Mouse (Mus musculus) adrenal gland, postnatal 25 days (tissue): ENCODE results near the gene Gm42791. TPM values are rescaled to one million over a fixed set of nuclear protein-coding genes. Genes with fewer than 3 reads are reported as not detected.
A peak's percentile ranks its signal among the peaks of the same experiment; 100 is the strongest.

ENCODE experiments used
- DNase-seq: peaks from one replicate; pipeline ENCODE4 v3.0.0; 2021; ENCODE audit warnings: mixed read lengths
- total RNA-seq: library from RNA; stranded (reverse); gene quantifications from 2 replicates; pipeline ENCODE4 v1.2.3, GENCODE M21; 2021

The Gm42791 gene
- total RNA-seq, 1 experiment from 2014 or later, result 6.7 TPM

DNA sequence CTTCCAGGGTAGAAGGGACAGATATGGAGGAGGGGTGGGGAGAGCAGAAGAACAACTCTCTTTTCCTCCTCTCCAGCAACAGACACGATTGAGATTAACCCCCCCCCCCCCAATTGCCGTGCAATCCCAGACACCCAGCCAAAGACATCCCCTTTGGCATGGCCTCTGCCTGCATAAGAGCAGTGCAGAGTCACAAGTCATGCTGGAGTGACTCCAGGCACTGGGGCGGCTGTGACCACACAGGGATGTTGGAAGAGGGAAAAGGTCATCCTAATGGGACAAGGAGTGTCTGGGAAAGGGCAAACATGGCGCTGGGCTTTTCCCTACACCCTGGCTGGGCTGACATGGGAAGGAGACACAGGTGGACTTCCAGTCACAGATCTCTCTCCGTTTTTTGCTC is 41.8 kb downstream of the Gm42791 start:
- peak; percentile 62 for DNase-seq

DNA sequence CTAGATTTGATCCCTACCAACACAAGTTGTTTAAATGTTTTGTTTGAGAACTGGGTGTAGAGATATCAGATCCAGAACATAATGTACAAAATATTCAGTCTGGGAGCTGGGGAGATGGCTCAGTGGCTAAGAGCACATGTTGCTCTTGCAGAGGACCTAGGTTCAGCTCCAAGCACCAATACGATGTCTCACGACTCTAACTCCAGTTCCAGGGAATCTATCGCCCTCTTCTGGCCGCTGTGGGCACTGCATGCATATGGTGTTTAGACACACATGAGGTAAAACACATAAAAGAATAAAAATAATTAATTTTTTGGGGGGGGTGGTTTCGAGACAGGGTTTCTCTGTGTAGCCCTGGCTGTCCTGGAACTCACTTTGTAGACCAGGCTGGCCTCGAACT is 42.5 kb downstream of the Gm42791 start:
- DNase-seq, result peak; percentile 43

DNA sequence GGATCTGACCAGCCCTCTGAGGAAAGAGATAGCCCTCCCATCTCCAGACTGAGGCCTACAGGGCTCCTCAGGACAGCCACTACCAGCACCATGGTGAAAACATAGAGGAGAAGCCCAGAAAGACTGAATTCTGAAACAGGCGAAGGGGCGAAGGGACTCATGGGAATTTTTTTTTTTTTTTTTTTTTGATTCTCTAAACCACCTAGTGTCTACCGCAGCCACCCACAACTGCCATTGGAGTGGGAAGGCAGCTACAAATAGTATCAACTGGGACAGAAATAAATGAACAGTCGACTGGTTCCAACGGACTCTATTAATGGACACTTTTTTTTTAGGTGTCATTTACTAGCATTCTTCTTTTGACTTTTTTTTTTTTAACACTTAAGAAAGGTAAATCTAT is 43.6 kb downstream of the Gm42791 start:
- DNase-seq, result no peak

DNA sequence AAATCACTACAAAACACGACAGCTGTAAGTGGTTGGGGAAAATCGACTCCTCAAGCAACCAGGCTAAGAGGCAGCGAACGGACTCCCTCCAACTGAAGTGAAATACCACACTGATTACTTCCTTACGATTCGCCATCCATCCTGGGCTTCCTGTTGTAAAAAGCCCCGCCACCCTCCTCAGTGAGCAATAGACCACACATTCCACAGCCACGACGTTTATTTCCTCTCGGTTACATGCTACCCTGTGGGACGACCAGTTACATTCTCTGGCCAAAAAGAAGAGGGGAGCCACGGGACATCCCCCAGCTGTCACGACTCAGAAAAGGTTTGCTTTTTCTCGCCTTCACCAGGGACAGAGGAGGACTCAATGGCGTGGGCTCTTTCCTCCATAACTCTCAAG is 44.9 kb downstream of the Gm42791 start:
- no peak for DNase-seq

DNA sequence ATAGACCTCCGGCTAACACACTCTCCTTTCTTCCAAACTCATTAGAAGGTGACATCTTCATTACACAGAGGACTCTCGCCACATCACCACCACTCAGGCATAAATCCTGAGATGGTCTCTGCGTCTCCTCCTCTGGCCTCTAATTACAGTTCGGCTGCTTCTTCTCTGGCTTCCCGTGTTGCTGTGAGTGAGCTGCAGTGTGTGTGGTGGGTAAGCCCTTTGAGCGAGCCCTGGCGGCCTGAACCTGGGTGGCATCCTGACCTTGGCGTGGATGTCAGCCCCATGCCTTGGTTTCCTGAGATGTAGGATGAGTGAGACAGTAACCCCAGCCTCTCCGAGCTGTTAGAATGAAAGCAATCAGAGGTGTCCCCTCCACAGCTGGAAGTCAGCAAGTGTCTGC is 46.4 kb downstream of the Gm42791 start:
- no peak for DNase-seq

DNA sequence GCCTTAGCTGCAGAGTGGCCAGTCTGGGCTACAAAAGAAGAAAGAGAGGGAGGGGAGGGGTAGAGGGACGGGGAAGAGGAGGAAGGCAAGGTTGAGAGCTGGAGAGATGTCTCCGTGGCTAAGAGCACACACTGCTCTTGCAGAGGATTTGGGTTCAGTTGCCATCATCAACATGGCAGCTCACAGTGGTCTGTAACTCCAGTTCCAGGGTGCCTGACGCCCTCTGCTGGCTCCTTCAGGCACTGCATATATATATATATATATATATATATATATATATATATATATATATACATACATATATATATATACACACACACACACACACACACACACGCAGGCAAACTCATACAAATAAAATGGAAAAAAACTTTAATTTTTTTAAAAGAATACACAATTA is 47.5 kb downstream of the Gm42791 start:
- no peak for DNase-seq

DNA sequence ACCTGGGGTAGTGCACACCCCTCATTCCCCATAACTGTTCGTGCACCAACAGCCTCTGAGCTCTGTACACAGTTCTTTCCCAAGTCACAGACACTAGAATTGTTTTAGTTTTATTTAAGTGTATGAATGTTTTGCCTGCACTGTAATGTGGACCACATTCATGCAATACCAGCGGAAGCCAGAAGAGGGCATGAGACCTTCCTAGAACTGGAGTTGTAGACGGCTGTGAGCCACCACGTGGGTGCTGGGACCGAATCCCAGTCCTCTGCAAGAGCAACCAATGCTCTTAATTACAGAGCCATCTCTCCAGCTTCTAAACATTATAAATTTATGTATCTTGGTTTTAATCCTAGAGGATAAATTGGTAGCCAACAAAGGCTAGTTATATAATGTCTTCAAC is 48.2 kb downstream of the Gm42791 start:
- DNase-seq, result peak; percentile 16

DNA sequence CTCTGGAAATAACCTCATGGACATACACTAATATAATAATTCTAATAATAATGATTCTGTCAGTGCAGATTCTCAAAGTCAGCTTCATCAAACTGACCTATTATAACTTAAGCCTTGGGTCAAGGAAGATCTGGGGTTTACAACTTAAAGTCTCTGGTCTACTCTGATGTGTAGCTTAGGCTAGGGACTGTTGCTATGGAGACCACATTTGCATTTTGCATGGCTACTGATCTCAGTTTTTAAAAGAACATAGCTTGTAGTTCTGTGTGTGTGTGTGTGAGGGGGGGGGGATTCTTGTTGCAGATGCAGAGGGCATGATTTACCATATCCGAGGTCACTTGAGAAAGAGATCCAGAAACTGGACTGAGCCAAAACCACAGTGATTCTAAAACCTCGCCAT is 49.2 kb downstream of the Gm42791 start:
- no peak for DNase-seq

DNA sequence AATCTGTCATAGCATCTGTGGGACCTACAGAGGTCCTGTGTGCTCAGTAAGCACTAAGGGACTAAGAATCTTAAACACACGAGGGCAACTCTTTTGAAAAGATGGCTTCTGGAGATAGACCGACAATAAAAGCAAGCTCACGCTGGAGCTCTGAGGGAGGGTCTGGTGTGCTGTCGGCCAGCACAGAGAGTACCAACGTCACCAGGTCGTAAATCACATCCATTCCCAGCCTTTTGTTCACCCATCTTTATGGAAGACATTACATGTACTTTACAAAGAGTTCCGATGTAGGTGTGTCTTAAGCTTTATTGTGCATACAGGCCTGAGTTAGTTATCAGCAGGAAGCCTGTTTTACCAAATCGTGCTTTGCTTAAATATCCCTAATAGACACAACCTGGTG is 50.9 kb downstream of the Gm42791 start:
- no peak for DNase-seq

DNA sequence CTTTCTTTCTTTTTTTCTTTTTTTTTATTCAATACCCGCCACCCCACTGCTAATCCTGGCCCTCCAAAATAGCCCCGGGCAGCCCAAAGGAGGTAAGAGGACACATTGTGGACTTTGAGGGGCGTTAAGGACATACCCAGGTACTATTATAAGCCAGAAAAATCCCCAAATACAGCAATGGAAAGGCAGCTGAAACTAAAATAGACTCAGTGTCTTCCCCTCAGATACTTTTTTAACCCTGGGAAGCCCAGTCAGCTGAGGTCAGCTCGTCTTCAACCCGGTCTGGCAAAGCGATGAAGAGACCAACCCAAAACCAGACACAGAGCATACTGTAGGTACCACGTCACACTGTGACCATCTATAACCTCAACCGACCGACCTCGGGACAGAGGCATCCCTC is 51.5 kb downstream of the Gm42791 start:
- DNase-seq, result no peak

DNA sequence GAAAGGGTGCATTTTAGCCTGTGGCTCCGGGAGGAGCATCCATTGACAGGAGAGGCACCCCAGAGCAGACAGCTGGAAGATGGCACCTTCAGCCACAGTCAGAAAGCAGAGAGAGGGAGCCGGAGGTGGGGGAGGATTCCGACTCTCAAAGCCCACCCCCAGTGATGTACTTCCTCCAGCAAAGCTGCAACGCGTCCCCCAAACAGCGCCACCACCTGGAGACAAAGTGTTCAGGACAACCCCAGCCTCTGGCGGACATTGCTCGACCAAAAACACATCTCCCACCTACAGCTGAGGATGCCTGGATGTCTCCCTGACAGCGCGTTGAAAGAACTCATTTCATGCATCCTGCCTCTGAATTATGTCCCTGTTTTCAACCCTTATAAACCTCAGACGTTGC is 52.0 kb downstream of the Gm42791 start:
- no peak for DNase-seq

DNA sequence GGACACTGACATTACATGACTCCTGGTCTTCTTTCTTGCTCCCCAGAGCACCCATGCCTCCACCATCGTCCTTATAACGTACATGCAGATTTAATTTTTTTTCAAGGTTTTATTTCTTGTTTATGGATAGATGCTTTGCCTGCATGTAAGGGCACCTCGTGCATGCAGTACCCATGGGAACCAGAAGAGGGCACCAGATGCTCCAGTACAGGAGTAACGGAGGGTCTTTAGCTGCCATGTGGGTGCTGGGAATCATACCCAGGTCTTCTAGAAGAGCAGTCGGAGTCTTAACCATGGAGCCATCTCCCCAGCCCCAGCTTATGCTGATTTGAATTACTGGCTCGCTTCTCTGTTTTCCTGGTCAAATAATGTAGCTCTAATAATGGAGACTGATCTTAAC is 52.6 kb downstream of the Gm42791 start:
- no peak for DNase-seq

DNA sequence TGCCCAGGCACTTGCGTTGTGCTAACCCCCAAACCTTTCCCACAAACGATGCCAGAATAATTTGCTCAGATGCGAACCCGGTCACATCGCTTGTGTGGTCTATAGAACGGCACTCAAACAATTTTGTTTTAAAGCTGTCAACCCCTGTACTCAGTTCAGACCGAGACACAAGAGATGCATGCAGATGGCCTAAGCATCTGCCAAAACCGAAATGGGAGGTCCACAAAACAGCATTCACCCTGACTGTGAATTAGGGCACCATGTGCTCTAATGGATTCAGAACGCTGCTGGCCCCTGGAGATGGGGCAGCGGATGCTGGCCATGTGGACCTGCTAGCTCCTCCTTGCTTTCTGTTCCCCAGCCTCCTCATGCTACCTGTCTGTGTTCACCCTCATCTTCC is 53.1 kb downstream of the Gm42791 start:
- DNase-seq, result no peak

DNA sequence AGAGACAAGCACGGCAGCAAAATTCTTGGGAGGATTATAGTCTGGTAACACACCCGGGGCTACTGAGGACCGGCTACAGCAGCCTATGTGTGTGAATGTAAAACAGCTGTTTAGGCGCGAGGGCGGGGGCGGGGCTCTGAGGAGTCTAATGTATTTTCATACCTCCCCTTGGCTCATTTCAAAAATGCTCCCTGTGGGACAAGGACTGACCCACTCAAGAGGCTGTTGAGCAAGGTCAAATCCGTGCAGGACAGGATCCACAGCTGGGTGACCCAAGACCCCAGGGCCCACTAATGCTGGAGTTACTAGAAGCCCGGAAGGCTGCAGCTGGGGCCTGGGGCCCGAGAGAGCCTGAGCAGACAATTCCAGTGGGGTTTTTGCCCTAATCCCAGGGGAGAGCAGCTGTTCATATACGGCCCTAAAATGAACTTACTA is 55.0 kb downstream of the Gm42791 start:
- no peak for DNase-seq

DNA sequence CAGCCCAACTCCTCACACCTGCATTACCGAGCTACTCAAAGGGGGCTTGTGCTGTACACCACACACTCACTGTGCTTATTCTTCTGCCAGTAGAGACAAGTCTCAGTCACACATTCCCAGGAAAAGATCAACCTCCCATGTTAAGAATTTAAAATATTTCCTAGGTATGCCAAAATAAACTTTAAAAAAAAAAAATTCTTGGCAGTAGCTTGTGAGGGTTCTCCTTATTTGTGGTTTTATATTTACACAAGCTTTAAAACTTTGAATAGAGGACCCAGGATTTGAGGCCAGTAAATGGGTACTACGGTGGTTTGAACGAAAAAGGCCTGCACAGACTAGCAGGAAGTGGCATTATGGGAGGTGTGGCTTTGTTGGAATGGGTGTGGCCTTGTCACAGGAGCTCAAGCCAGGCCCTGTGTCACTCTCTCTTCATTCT is 58.4 kb downstream of the Gm42791 start:
- DNase-seq, result no peak

DNA sequence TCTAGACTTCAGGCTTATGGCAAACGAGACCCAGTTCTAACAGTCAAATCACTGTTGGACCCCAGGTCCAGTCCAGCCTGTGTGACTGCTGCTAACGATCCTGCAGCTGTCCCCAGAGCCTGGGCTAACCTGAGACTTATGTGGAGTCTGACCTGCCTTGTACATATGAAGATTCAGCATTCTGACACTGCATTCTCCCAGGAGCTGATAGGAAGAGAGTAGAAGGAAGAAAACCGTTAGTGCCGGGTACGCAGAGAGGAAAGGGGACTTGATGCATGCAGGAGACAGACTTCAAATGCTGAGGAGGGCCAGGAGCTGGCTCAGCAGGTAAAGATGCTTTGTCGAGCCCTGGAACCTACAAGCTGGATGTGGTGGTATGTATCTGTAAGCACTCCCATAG is 59.1 kb downstream of the Gm42791 start:
- DNase-seq, result no peak

DNA sequence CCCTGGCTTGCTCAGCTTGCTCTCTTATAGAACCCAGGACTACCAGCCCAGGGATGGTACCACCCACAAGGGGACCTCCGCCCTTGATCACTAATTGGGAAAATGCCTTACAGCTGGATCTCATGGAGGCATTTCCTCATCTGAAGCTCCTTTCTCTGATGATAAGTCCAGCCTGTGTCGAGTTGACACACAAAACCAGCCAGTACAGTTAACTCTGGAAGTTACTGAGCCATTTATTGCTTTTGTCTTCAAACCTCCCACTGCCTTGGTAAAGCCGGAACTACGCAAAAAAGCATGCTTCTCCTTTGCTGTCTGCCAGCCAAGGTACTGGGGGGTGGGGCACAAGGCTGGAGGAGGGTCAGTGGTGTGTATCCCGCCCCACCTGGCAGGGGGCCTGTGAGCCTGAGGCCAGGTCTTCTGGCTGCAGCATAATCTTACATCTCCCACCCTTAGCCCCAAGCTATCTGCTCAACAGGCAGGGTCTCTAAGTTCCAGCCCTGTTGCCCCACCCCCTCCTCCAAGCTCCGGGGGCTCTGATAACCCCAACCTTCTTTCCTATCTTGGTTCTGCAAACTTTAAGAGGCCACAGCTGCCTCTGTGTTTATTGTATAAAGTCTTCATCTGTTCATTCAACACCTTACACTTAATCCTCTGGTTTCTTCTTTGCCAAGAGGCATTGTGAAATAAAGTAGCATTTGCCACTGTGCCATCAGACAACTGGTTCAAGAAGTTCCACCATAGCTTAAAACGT is 59.7 kb downstream of the Gm42791 start:
- no peak for DNase-seq

DNA sequence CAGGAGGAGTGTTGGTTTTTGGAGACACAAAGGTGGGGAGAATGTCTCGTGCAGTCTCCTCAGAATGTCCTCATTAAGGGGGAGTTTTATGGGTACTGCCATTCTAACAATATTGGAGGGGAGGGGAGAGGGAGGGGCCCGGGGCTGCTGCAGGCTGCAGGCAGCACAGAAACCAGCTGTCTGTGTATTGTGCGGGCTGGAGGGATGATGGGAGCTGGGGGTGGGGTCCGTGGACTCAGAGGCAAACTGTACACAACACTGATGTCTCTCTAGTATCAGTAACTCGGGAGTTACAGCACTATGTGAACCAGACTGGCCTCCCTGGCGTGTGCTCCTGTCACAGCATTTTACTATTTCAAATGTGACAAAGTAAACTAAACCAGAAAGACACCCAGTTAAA is 60.5 kb downstream of the Gm42791 start:
- no peak for DNase-seq

DNA sequence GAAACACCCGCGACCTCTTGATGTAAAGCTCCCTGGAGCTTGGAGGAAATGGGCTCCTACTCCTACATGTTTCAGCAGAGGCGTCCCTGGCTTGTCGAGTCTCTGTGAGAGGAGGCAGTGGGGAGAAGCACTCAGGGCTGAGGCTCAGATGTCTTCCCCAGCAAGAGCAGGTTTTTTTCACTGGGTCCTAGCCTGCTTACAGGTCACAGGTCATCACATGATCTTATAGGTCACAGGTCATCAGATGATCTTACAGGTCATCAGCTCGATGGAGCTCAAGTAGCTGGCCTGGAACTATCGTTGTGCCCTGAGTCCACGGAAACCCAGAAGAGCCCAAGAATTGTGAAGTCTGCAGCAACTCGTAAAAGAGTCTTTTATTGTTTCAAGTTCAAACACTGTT is 61.2 kb downstream of the Gm42791 start:
- no peak for DNase-seq

DNA sequence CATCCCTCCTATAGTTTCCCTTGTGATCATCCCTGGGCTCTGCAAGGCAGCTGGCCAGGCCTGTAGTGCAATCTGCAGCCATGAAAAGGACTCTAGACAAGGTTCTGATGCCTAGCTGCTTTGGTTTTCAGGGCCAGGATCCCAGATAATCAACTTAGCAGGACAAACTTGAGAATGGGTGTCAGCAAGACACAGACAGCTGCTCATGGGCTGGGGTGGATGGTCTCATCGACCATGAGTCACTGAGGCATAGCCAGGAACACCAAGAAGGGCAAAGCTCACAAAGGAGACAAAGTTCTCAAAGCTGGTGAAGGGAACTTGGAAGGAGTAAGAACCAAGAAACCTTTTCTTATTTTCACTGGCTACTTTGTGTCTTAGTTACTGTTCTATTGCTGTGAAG is 63.6 kb downstream of the Gm42791 start:
- no peak for DNase-seq

DNA sequence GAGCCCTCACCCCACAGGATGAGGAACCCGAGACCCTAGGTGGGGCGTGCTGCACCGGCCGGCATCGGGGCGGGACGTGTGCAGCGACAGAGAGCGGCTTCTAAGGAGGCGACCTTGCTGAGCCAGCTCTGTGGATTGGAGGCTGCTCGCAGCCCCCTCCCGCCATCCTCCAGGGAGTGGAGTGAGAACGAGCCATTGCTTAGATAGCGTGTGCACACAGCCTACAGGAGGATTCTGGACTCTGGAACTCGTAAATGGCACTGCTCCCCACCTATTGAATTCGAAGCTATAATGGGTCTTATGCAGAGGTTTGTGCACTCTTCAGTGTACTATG is 65.9 kb downstream of the Gm42791 start, which contains the start of gene Katnal1:
Katnal1 (minus strand) TSS at position 205 of the 334 bp plus-strand sequence.
- DNase-seq, result no peak

DNA sequence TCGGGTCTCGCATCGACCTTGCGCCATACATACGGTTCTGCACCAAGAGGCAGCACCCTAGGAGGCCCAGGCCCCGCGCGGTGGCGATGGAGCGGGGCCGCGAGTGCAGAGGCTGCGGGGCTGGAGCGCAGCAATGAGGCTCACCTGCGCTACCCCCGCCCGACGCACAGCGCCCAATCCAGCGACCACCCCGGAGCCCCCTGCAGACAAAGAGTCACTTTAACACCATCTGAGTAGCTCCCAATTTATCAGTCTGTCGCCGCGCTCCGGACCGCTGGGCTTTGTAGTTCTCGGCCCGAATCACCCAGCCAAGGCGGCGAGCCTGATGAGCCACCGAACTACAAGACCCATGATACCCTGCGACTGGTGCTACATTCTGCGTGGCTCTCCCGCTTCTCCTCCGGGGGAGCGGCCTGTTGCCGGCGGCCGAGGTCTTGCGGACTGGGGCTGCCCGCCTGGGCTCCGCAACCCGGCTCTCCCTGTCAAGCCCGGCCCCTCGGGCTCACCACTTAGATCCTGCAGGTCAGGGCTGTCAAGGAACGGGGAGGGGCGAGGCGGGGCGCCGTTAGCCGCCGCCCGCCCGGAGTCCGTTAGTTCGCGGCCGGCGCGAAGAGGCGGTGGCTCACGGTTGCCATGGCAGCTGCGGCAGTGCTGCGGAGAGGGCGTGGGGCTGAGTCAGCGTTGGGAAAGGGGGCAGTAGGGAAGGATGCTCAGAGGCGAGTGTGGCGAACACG is 66.4 kb downstream of the Gm42791 start:
- DNase-seq, result peak; percentile 88

DNA sequence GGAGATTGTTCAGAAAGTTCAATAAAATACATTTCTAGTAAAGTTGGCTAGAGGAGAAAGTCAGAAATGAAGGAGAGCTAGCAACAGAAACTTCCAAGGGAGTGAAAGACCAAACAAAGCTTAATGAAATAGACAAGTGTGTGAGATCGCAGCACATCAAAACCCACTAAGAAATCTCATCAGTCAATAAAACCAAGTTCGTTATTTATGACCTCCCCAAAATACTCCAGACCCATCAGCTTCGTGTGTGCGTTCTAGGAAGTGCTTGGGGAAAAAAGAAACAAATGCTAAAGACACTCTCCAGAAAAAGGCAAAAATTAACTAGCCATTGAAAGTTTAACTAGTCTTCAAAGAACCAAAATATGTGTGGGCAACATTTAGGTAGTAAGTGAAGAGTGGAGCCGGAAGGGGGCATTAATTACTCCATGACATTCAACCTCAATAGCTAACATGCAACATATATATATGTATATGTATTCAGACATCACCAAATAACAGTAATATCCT is 67.2 kb downstream of the Gm42791 start:
- DNase-seq, result no peak

DNA sequence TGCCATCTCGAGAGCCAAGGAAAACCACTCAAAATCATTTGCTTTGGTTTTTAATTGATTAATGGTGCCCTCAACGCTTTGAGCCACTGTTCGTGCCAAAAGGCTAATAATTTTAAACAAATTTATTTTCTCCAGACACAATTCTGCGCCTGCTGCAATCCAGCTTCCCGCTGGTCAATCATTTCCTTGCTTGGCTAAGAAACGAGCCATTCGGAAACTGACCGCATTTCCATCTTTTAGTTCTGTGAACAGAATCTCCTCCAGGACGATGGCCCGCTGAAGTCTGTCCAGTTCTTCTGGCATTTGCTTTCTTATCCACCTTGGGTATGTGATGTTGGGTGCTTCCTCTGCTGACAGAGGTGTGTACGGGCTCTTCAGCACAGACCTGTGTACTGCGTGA is 70.4 kb downstream of the Gm42791 start:
- DNase-seq, result no peak
